Mouse (Mus musculus): ENCODE measurements around the gene Fbxl17.

DNA sequence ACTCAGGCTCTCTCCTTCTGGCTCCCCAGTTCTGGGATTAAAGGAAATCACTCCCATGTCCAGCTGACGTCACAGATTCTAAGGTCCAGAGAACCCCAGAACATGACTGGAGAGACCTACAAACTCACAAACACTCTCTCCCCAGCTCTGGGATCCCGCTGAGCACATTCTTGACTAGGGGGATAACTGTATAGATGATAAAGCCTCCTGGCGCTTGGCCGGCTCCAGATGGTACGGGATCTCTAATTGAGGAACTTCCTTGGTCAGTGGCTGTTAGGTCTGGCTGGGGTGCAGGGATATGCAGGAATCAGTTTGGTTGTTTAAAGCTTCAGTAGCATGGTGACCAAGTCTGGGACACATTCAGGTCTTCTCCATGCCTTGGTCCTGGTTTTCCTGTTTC is 422.3 kb downstream of the Fbxl17 start:
- TF ChIP-seq E2F4 (IDR thresholded peaks at IDR 0.05; ENCODE audit: insufficient read depth) (no peak), POLR2A (IDR thresholded peaks at IDR 0.05; ENCODE audit: insufficient read length, low read depth) (no peak), MYOD1 (IDR thresholded peaks at IDR 0.05; ENCODE audit: control insufficient read depth in 1 of 3, insufficient read length in 2 of 3, low read depth in 2 of 3) (no peak), CEBPB (IDR thresholded peaks at IDR 0.05; ENCODE audit: insufficient read depth, poor library complexity, severe bottlenecking) (no peak), POLR2AphosphoS2 (IDR thresholded peaks at IDR 0.05; ENCODE audit: insufficient read length, low read depth) (no peak), USF1 (IDR thresholded peaks at IDR 0.05; ENCODE audit: low read depth) (no peak), TCF12 (IDR thresholded peaks at IDR 0.05; ENCODE audit: insufficient read depth, poor library complexity, severe bottlenecking) (no peak), MAX (IDR thresholded peaks at IDR 0.05; ENCODE audit: low read depth) (no peak)

Data from myocyte (in vitro differentiated cells).